Mouse (Mus musculus): ENCODE measurements around the gene Eif2ak4. TPM values are rescaled to one million over a fixed set of nuclear protein-coding genes. Genes with fewer than 3 reads are reported as not detected.

The Eif2ak4 gene
- polyA plus RNA-seq, 1 experiment = 21.5 TPM

DNA sequence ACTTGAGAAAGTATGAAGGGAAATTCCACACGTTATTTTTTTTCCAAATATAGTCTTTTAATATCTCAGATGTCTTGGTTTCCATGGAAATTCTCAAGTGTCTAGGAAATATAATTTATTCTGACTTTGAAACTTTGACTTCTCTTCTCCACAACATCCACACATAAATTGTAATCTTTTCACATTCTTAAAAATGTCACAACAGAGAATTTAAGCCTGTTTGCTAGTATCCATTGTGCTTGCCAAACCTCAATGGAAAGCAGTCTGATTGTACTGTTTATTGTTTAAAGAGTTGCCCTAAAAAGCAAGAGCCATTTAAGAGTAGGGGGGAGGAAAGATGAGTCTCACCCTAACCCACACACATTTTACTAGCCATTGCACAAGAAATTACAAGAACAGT is 16.6 kb upstream of the Eif2ak4 start:
- Histone ChIP-seq H3K27me3 (ENCODE audit: control insufficient read depth, insufficient read depth, low read length) (no peaks in the 10 kb centered on the region), H3K27ac (ENCODE audit: insufficient read depth, low read length) (no peak overlapping the region), H3K4me3 (replicated peaks; ENCODE audit: insufficient read depth, low read depth, low read length) (no peak overlapping the region), H3K4me1 (ENCODE audit: control insufficient read depth, insufficient read depth, low read length) (no peaks in the 10 kb centered on the region)
- no peak for TF ChIP-seq CTCF (IDR thresholded peaks at IDR 0.05; ENCODE audit: borderline replicate concordance, insufficient read depth, low read depth, low read length)
- no peak for TF ChIP-seq POLR2A (IDR thresholded peaks at IDR 0.05; ENCODE audit: borderline replicate concordance, insufficient read depth, low read length)
- 81% methylated on average over 1 of the region's 1 CpGs for whole genome bisulfite sequencing
- DNase-seq = no peak

DNA sequence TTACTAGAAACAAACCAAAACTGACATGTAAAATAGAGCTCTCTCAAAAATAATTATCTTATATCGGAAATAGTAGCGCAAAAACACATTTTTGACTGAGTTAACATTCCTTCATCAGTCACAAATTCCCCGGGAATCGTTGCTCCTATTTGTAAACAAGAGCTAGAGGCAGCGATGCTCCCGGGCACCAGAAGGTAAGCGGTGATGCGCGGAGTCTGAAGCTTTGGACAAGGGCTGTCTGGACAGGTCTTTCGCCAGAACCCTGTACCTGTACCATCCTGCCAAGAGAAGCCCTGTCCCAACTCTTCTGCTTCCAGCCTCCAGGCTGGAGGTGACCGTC is 15.9 kb upstream of the Eif2ak4 start:
- WGBS = 6% methylated on average over 11 of the region's 11 CpGs
- Histone ChIP-seq H3K27me3 (ENCODE audit: control insufficient read depth, insufficient read depth, low read length) (no peaks in the 10 kb centered on the region), H3K27ac (ENCODE audit: insufficient read depth, low read length) (peak overlapping the region; percentile 87), H3K4me1 (ENCODE audit: control insufficient read depth, insufficient read depth, low read length) (no peaks in the 10 kb centered on the region), H3K4me3 (replicated peaks; ENCODE audit: insufficient read depth, low read depth, low read length) (peak overlapping the region; percentile 79)
- TF ChIP-seq POLR2A (IDR thresholded peaks at IDR 0.05; ENCODE audit: borderline replicate concordance, insufficient read depth, low read length) (no peak), CTCF (IDR thresholded peaks at IDR 0.05; ENCODE audit: borderline replicate concordance, insufficient read depth, low read depth, low read length) (no peak)
- no peak for DNase-seq

DNA sequence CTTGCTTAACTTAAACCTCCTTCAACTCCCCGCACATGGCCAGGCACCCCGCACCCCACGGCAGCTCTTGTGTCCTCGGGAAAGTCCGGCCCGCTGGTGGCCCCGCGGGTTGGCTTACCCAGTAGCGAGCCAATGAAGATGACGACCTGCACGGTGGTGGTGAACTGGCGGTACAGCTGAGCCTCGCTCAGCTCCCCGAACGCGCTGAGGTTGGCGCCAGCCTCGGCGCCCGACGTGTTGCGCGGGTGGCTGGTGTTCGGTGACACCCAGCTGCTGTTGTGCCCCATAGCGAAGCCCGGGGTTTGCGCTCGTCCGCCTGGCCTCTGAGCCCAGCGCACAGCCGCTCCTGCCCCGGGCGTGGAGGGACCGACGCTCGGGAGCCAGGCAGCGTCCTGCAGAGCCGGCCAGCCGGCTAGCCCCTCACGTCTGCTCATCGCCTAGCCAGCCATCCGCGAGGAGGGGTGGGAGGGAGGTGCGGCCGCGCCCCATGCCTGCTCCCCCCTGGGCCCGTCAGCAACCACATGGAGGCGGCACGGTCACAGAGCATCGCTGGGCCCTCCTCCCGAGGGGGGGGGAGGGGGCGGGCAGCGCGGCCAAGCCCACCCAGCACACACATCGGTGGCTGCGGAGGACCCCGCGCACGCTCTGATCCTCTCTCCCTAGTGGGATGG is 15.4 kb upstream of the Eif2ak4 start, which contains the start of gene Gpr176:
Gpr176 (minus strand) TSS at position 519 of the 671 bp plus-strand sequence.
- peak; percentile 62 to 68 for DNase-seq

DNA sequence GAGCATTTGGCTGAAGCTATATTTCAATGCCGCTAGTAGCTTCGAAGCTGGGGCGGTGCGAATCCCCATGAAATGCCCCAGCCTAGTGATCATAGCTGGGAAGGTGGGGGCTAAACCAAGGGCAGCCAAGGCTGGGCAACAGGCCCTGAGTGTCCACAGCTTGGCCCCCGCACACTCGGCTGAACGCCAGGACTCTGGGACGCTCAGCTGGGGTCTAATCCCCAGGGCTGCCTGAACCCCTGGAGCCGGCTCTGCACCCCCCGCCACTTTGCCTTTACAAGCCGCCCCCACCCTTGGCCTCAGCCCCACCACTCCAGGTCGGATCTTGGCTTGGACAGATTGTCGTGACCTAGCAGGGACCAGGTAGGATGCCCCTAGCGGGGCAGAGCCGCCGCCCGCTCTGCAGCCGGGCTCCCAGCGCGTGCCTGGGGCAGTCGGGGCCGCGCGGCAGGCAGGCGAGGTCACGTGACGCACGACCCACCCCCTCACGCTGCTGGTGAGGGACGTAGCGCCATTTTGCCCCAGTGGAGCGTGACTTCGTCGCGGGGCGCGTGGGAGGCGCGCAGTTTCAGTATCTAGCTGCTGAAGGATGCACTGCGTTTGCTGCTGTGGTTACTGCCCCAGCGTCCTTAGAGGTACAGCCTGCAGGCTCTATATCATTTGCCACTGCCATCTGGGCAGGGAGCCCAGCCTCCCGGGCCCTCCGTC is 14.7 kb upstream of the Eif2ak4 start:
- Histone ChIP-seq H3K27me3 (ENCODE audit: control insufficient read depth, insufficient read depth, low read length) (no peaks in the 10 kb centered on the region), H3K27ac (ENCODE audit: insufficient read depth, low read length) (peak overlapping the region; percentile 87), H3K4me1 (ENCODE audit: control insufficient read depth, insufficient read depth, low read length) (no peaks in the 10 kb centered on the region), H3K4me3 (replicated peaks; ENCODE audit: insufficient read depth, low read depth, low read length) (peak overlapping the region; percentile 79)
- DNase-seq = peak; percentile 80 to 86
- TF ChIP-seq CTCF (IDR thresholded peaks at IDR 0.05; ENCODE audit: borderline replicate concordance, insufficient read depth, low read depth, low read length) (peak; percentile 27; the same call in 1 of the 2 replicates), POLR2A (IDR thresholded peaks at IDR 0.05; ENCODE audit: borderline replicate concordance, insufficient read depth, low read length) (no peak; the same call in none of the 2 replicates)
- WGBS = 1% methylated on average over 43 of the region's 43 CpGs

More for the DNA sequence above, 15.4 kb upstream of the Eif2ak4 start, which contains the start of gene Gpr176:
- Histone ChIP-seq H3K4me3 (replicated peaks; ENCODE audit: insufficient read depth, low read depth, low read length) (peak within 1 kb of the TSS; percentile 79), H3K4me1 (ENCODE audit: control insufficient read depth, insufficient read depth, low read length) (no peaks in the 10 kb centered on the region), H3K27me3 (ENCODE audit: control insufficient read depth, insufficient read depth, low read length) (no peaks in the 10 kb centered on the region), H3K27ac (ENCODE audit: insufficient read depth, low read length) (peak within 1 kb of the TSS; percentile 87)
- WGBS = under 1% methylated on average over 54 of the region's 59 CpGs
- TF ChIP-seq CTCF (IDR thresholded peaks at IDR 0.05; ENCODE audit: borderline replicate concordance, insufficient read depth, low read depth, low read length) = no peak
- no peak for TF ChIP-seq POLR2A (IDR thresholded peaks at IDR 0.05; ENCODE audit: borderline replicate concordance, insufficient read depth, low read length)

DNA sequence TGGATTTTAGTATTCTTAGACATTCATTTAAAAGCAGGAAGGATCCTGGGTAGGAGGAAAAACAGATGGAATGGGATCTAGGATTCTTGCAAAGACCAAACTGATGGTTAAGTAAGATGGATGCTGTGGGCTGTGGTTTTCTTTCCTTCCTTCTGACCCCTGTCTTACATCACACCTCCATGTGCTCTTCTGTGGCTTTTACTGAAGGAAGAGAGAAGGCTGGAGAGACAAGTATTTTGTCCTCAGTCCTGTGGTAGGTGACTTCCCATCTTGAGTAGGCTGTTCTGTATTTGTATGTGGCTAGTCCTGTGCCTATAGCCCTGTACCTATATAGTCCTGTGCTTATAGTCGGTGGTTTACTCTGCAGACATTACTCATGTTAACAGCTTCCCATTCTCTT is 12.9 kb upstream of the Eif2ak4 start:
- DNase-seq = no peak
- Histone ChIP-seq H3K4me3 (replicated peaks; ENCODE audit: insufficient read depth, low read depth, low read length) (no peak overlapping the region), H3K27ac (ENCODE audit: insufficient read depth, low read length) (no peak overlapping the region), H3K4me1 (ENCODE audit: control insufficient read depth, insufficient read depth, low read length) (no peaks in the 10 kb centered on the region), H3K27me3 (ENCODE audit: control insufficient read depth, insufficient read depth, low read length) (no peaks in the 10 kb centered on the region)
- TF ChIP-seq CTCF (IDR thresholded peaks at IDR 0.05; ENCODE audit: borderline replicate concordance, insufficient read depth, low read depth, low read length) = no peak
- TF ChIP-seq POLR2A (IDR thresholded peaks at IDR 0.05; ENCODE audit: borderline replicate concordance, insufficient read depth, low read length) = no peak
- WGBS = 79% methylated on average over 1 of the region's 1 CpGs

DNA sequence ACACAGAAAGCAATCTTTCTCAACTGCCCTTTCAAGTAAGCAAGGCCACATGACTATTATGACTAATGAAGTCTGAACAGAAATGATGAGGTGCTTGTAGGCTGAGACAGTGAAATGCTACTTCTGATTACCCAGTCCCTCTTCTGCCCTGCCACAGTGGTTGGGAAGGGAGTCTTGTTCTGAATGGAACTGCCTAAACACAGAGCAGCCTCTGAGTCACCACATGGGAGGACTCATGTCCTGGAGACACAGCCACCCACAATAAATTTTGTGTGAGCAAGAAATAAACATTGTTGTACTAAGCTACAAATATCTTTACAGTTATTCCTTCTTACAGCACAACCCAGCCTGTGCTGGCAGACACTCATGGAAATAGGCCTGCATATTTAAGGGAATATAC is 12.5 kb upstream of the Eif2ak4 start:
- H3K4me3 ChIP-seq (replicated peaks; ENCODE audit: insufficient read depth, low read depth, low read length) = no peak overlapping the region
- no peaks in the 10 kb centered on the region for H3K27me3 ChIP-seq (ENCODE audit: control insufficient read depth, insufficient read depth, low read length)
- H3K4me1 ChIP-seq (ENCODE audit: control insufficient read depth, insufficient read depth, low read length) = no peaks in the 10 kb centered on the region
- TF ChIP-seq CTCF (IDR thresholded peaks at IDR 0.05; ENCODE audit: borderline replicate concordance, insufficient read depth, low read depth, low read length) (no peak), POLR2A (IDR thresholded peaks at IDR 0.05; ENCODE audit: borderline replicate concordance, insufficient read depth, low read length) (no peak)
- no peak for DNase-seq
- H3K27ac ChIP-seq (ENCODE audit: insufficient read depth, low read length) = no peak overlapping the region

DNA sequence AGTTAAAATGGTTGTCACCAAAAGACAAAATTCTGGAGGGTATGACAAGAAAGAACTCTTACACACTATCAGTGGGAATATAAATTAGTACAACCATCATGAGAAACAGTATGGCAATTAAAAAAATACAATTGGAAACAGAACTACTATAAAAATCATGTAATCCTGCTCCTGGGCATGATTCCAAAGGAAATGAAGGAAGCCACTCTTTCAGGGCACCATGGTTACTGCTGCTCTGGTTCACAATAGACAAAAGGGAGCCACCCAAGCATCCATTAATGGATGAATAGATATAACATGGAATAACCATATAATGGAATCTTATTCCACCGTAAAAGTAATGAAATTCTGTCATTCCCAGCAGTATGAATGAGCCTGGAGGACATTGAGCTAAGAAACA is 8.7 kb upstream of the Eif2ak4 start:
- DNase-seq = no peak
- TF ChIP-seq POLR2A (IDR thresholded peaks at IDR 0.05; ENCODE audit: borderline replicate concordance, insufficient read depth, low read length) (no peak), CTCF (IDR thresholded peaks at IDR 0.05; ENCODE audit: borderline replicate concordance, insufficient read depth, low read depth, low read length) (no peak)
- no peak overlapping the region for H3K4me3 ChIP-seq (replicated peaks; ENCODE audit: insufficient read depth, low read depth, low read length)
- 8% methylated on average over 1 of the region's 1 CpGs for WGBS
- no peaks in the 10 kb centered on the region for H3K27me3 ChIP-seq (ENCODE audit: control insufficient read depth, insufficient read depth, low read length)
- H3K4me1 ChIP-seq (ENCODE audit: control insufficient read depth, insufficient read depth, low read length) = no peaks in the 10 kb centered on the region
- H3K27ac ChIP-seq (ENCODE audit: insufficient read depth, low read length) = no peak overlapping the region

DNA sequence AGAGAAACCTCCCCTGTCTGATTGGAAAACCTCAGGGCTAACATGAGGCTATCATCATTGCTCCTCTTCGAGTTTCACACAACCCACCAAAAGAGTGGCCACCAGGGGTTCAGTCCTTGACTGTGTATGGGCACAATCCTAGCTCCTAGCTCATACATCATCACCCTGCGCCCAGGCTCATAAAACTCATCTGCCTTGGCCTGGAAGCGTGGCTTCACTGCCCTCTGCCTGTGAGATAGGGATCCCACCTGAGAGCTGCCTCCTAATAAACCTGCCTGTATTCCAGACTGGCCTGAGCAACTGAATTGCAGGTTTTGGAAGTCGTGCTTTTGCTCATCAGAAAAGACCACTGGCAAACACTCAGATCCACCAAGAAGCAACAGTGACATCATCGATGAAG is 5.0 kb upstream of the Eif2ak4 start:
- Histone ChIP-seq H3K27me3 (ENCODE audit: control insufficient read depth, insufficient read depth, low read length) (no peaks in the 10 kb centered on the region), H3K4me3 (replicated peaks; ENCODE audit: insufficient read depth, low read depth, low read length) (no peak overlapping the region), H3K27ac (ENCODE audit: insufficient read depth, low read length) (no peak overlapping the region), H3K4me1 (ENCODE audit: control insufficient read depth, insufficient read depth, low read length) (no peaks in the 10 kb centered on the region)
- 79% methylated on average over 5 of the region's 5 CpGs for WGBS
- no peak for TF ChIP-seq POLR2A (IDR thresholded peaks at IDR 0.05; ENCODE audit: borderline replicate concordance, insufficient read depth, low read length)
- TF ChIP-seq CTCF (IDR thresholded peaks at IDR 0.05; ENCODE audit: borderline replicate concordance, insufficient read depth, low read depth, low read length) = 0 out of 2 replicates have a peak, but pooled peaks have one; percentile 27
- no peak for DNase-seq

Data from cerebellum, adult 2 months (tissue).